Mouse (Mus musculus) skeletal muscle tissue, adult 2 months (tissue): ENCODE data around the gene Rab38.

Source experiments
- DNase-seq: peaks from one replicate; pipeline ENCODE4 v3.0.0-alpha.2; 2012; ENCODE audit warnings: low read depth, low spot score

Rab38 gene

GRCm38 (mm10) chr7:88527100-88527671 is 97.1 kb downstream of the Rab38 start:
- no peak for DNase-seq

- no peak for DNase-seq
Measured at GRCm38 (mm10) chr7:88536127-88536531, 106.1 kb downstream of the Rab38 start.

GRCm38 (mm10) chr7:88536743-88537142 is 106.7 kb downstream of the Rab38 start:
- no peak for DNase-seq
